Mouse (Mus musculus): ENCODE results near the gene Olfr548-ps1. TPM values are rescaled to one million over a fixed set of nuclear protein-coding genes. Genes with fewer than 3 reads are reported as not detected.

The Olfr548-ps1 gene
- polyA plus RNA-seq, 1 experiment from 2014 or later = not detected

- H3K4me1 ChIP-seq (replicated peaks; ENCODE audit: control insufficient read depth, insufficient read depth, low read length) = no peaks in the 10 kb centered on the region
- H3K27me3 ChIP-seq (ENCODE audit: control insufficient read depth, insufficient read depth, low read length) = 0 out of 2 replicates have a peak, but pooled peaks cover 4% of the 10 kb centered on the region
- DNase-seq (ENCODE audit: low spot score) (peak; percentile 95), ATAC-seq (ENCODE audit: low FRiP score) (peak; percentile 95)
- peak overlapping the region; percentile 48 for H3K4me3 ChIP-seq (ENCODE audit: low read depth, low read length)
- H3K27ac ChIP-seq (ENCODE audit: low read depth, low read length) = no peak overlapping the region
- peak overlapping the region; percentile 72 for H3K9ac ChIP-seq (ENCODE audit: low read depth, low read length)
- peak overlapping the region; percentile 95 for H3K4me2 ChIP-seq (replicated peaks; ENCODE audit: low read depth, low read length)
- no peaks in the 10 kb centered on the region for H3K9me3 ChIP-seq (ENCODE audit: control insufficient read depth, low read length)
- WGBS = 3% methylated on average over 54 of the region's 54 CpGs
- H3K36me3 ChIP-seq (ENCODE audit: control insufficient read depth, insufficient read depth, low read length) = no peaks in the 10 kb centered on the region
These were observed 27.8 kb upstream of the Olfr548-ps1 start for GRCm38 (mm10) chr7:102512814-102513435.

GRCm38 (mm10) chr7:102514144-102514543 lies 26.6 kb upstream of the Olfr548-ps1 start:
- Histone ChIP-seq H3K27me3 (ENCODE audit: control insufficient read depth, insufficient read depth, low read length) (0 out of 2 replicates have a peak, but pooled peaks cover 4% of the 10 kb centered on the region), H3K4me1 (replicated peaks; ENCODE audit: control insufficient read depth, insufficient read depth, low read length) (no peaks in the 10 kb centered on the region), H3K27ac (ENCODE audit: low read depth, low read length) (no peak overlapping the region), H3K4me2 (replicated peaks; ENCODE audit: low read depth, low read length) (no peak overlapping the region), H3K36me3 (ENCODE audit: control insufficient read depth, insufficient read depth, low read length) (no peaks in the 10 kb centered on the region), H3K9me3 (ENCODE audit: control insufficient read depth, low read length) (no peaks in the 10 kb centered on the region), H3K9ac (ENCODE audit: low read depth, low read length) (no peak overlapping the region), H3K4me3 (ENCODE audit: low read depth, low read length) (no peak overlapping the region)
- ATAC-seq (ENCODE audit: low FRiP score) (no peak), DNase-seq (ENCODE audit: low spot score) (no peak)
- 76% methylated on average over 4 of the region's 4 CpGs for WGBS

- ATAC-seq (ENCODE audit: low FRiP score) (no peak), DNase-seq (ENCODE audit: low spot score) (no peak)
- Histone ChIP-seq H3K36me3 (ENCODE audit: control insufficient read depth, insufficient read depth, low read length) (no peaks in the 10 kb centered on the region), H3K27ac (ENCODE audit: low read depth, low read length) (no peak overlapping the region), H3K9me3 (ENCODE audit: control insufficient read depth, low read length) (no peaks in the 10 kb centered on the region), H3K4me3 (ENCODE audit: low read depth, low read length) (no peak overlapping the region), H3K4me1 (replicated peaks; ENCODE audit: control insufficient read depth, insufficient read depth, low read length) (no peaks in the 10 kb centered on the region), H3K27me3 (ENCODE audit: control insufficient read depth, insufficient read depth, low read length) (0 out of 2 replicates have a peak, but pooled peaks cover 4% of the 10 kb centered on the region), H3K9ac (ENCODE audit: low read depth, low read length) (no peak overlapping the region), H3K4me2 (replicated peaks; ENCODE audit: low read depth, low read length) (no peak overlapping the region)
- WGBS = 83% methylated on average over 10 of the region's 10 CpGs
These were observed 24.2 kb upstream of the Olfr548-ps1 start for GRCm38 (mm10) chr7:102516261-102517050.

- 86% methylated on average over 2 of the region's 2 CpGs for WGBS
- ATAC-seq (ENCODE audit: low FRiP score) = no peak
- no peak for DNase-seq (ENCODE audit: low spot score)
- Histone ChIP-seq H3K9ac (ENCODE audit: low read depth, low read length) (no peak overlapping the region), H3K27ac (ENCODE audit: low read depth, low read length) (no peak overlapping the region), H3K4me2 (replicated peaks; ENCODE audit: low read depth, low read length) (no peak overlapping the region), H3K4me3 (ENCODE audit: low read depth, low read length) (no peak overlapping the region), H3K36me3 (ENCODE audit: control insufficient read depth, insufficient read depth, low read length) (no peaks in the 10 kb centered on the region), H3K4me1 (replicated peaks; ENCODE audit: control insufficient read depth, insufficient read depth, low read length) (no peaks in the 10 kb centered on the region), H3K9me3 (ENCODE audit: control insufficient read depth, low read length) (no peaks in the 10 kb centered on the region), H3K27me3 (ENCODE audit: control insufficient read depth, insufficient read depth, low read length) (0 out of 2 replicates have a peak, but pooled peaks cover 4% of the 10 kb centered on the region)
These were observed 23.7 kb upstream of the Olfr548-ps1 start for GRCm38 (mm10) chr7:102517051-102517335.

- Histone ChIP-seq H3K27ac (ENCODE audit: low read depth, low read length) (no peak overlapping the region), H3K27me3 (ENCODE audit: control insufficient read depth, insufficient read depth, low read length) (no peaks in the 10 kb centered on the region), H3K4me2 (replicated peaks; ENCODE audit: low read depth, low read length) (no peak overlapping the region), H3K4me3 (ENCODE audit: low read depth, low read length) (no peak overlapping the region), H3K4me1 (replicated peaks; ENCODE audit: control insufficient read depth, insufficient read depth, low read length) (no peaks in the 10 kb centered on the region), H3K36me3 (ENCODE audit: control insufficient read depth, insufficient read depth, low read length) (no peaks in the 10 kb centered on the region), H3K9me3 (ENCODE audit: control insufficient read depth, low read length) (no peaks in the 10 kb centered on the region), H3K9ac (ENCODE audit: low read depth, low read length) (no peak overlapping the region)
- WGBS = 95% methylated on average over 1 of the region's 1 CpGs
- DNase-seq (ENCODE audit: low spot score) (no peak), ATAC-seq (ENCODE audit: low FRiP score) (no peak)
These were observed 11.6 kb upstream of the Olfr548-ps1 start for GRCm38 (mm10) chr7:102529052-102529451.

- no peak within 1 kb of the TSS for H3K9ac ChIP-seq (ENCODE audit: low read depth, low read length)
- DNase-seq (ENCODE audit: low spot score) (no peak), ATAC-seq (ENCODE audit: low FRiP score) (no peak)
- H3K27ac ChIP-seq (ENCODE audit: low read depth, low read length) = no peak within 1 kb of the TSS
- no peak within 1 kb of the TSS for H3K4me2 ChIP-seq (replicated peaks; ENCODE audit: low read depth, low read length)
- H3K9me3 ChIP-seq (ENCODE audit: control insufficient read depth, low read length) = no peaks in the 10 kb centered on the region
- no peak within 1 kb of the TSS for H3K4me3 ChIP-seq (ENCODE audit: low read depth, low read length)
- 76% methylated on average over 1 of the region's 1 CpGs for WGBS
- H3K27me3 ChIP-seq (ENCODE audit: control insufficient read depth, insufficient read depth, low read length) = no peaks in the 10 kb centered on the region
- no peaks in the 10 kb centered on the region for H3K4me1 ChIP-seq (replicated peaks; ENCODE audit: control insufficient read depth, insufficient read depth, low read length)
- no peaks in the 10 kb centered on the region for H3K36me3 ChIP-seq (ENCODE audit: control insufficient read depth, insufficient read depth, low read length)
These were observed 6.2 kb upstream of the Olfr548-ps1 start, which contains the start of gene Olfr547 for GRCm38 (mm10) chr7:102534449-102534848. Gene Olfr547, plus strand, starts transcription at chr7:102534749.

DNA sequence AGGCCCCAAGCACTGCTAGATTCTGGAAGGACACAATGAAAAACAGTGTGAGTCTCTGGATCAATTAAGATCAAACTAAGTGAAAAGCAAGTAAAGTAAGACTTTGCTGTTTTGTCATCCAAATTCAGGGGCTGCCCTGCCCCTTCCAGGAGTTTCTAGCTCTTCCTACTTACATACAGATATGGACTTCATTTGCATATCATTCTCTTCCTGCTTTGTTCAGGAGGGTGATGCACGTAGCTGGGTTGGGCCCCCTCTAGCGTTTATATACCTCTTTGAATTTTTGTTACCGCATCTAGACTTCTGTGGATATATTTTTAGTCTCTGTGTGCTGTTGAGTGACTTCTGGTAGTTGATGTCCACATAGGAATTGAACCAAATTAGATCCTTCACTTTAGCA lies 555 bp downstream of the Olfr548-ps1 start:
- DNase-seq (ENCODE audit: low spot score) (no peak), ATAC-seq (ENCODE audit: low FRiP score) (no peak)
- H3K36me3 ChIP-seq (ENCODE audit: control insufficient read depth, insufficient read depth, low read length) = no peaks in the 10 kb centered on the region
- no peak overlapping the region for H3K4me2 ChIP-seq (replicated peaks; ENCODE audit: low read depth, low read length)
- H3K9me3 ChIP-seq (ENCODE audit: control insufficient read depth, low read length) = no peaks in the 10 kb centered on the region
- no peaks in the 10 kb centered on the region for H3K27me3 ChIP-seq (ENCODE audit: control insufficient read depth, insufficient read depth, low read length)
- 65% methylated on average over 3 of the region's 3 CpGs for whole genome bisulfite sequencing
- no peak overlapping the region for H3K4me3 ChIP-seq (ENCODE audit: low read depth, low read length)
- no peak overlapping the region for H3K27ac ChIP-seq (ENCODE audit: low read depth, low read length)
- H3K9ac ChIP-seq (ENCODE audit: low read depth, low read length) = no peak overlapping the region
- no peaks in the 10 kb centered on the region for H3K4me1 ChIP-seq (replicated peaks; ENCODE audit: control insufficient read depth, insufficient read depth, low read length)

DNA sequence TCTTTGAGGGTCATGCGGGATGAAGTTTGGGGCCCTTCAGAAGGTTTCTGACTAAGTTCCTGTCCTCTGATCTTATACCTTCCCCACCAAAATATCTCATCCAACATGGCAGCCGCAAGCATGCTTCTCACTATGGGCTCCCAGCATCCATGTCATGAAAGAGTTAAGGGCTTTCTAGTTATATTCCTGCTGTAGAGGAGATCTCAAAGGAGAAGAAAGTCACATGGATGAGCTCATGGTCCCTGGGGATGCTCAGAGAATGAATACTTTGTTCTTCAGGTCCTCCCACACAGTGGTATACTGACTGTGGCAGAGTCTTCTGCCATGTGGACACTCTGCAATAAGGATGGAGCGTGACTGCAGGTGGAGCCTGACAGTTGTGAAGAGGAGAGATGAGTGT lies 8.9 kb downstream of the Olfr548-ps1 start, which contains the start of gene Olfr549:
Olfr549 (plus strand) TSS at position 301 of the 400 bp plus-strand sequence.
- no peaks in the 10 kb centered on the region for H3K36me3 ChIP-seq (ENCODE audit: control insufficient read depth, insufficient read depth, low read length)
- no peak for DNase-seq (ENCODE audit: low spot score)
- no peak within 1 kb of the TSS for H3K4me3 ChIP-seq (ENCODE audit: low read depth, low read length)
- 89% methylated on average over 3 of the region's 3 CpGs for WGBS
- H3K27ac ChIP-seq (ENCODE audit: low read depth, low read length) = no peak within 1 kb of the TSS
- no peak within 1 kb of the TSS for H3K4me2 ChIP-seq (replicated peaks; ENCODE audit: low read depth, low read length)
- H3K9ac ChIP-seq (ENCODE audit: low read depth, low read length) = no peak within 1 kb of the TSS
- H3K27me3 ChIP-seq (ENCODE audit: control insufficient read depth, insufficient read depth, low read length) = no peaks in the 10 kb centered on the region
- H3K4me1 ChIP-seq (replicated peaks; ENCODE audit: control insufficient read depth, insufficient read depth, low read length) = no peaks in the 10 kb centered on the region
- no peak for ATAC-seq (ENCODE audit: low FRiP score)
- H3K9me3 ChIP-seq (ENCODE audit: control insufficient read depth, low read length) = no peaks in the 10 kb centered on the region

DNA sequence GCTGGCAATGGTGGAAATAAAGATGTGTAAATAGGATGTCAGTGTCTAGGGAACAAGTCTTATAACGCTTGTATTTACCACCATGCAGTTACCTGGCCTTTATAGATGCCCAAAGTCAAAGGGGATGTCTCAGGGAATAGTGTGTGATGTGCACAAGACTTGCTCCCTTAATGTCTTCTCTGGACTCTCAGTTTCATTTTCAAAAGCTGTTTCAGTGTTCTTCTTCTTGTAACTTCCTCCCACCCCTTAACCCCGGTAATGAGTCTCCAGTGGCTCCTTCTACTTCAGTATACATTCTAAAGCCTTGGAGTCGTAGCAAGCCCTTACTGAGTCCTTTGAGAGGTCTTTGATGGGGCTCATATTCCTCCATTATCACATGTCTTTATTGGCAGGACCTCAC lies 12.6 kb downstream of the Olfr548-ps1 start:
- H3K4me2 ChIP-seq (replicated peaks; ENCODE audit: low read depth, low read length) = no peak overlapping the region
- no peak overlapping the region for H3K4me3 ChIP-seq (ENCODE audit: low read depth, low read length)
- ATAC-seq (ENCODE audit: low FRiP score) = no peak
- no peak overlapping the region for H3K27ac ChIP-seq (ENCODE audit: low read depth, low read length)
- H3K4me1 ChIP-seq (replicated peaks; ENCODE audit: control insufficient read depth, insufficient read depth, low read length) = no peaks in the 10 kb centered on the region
- H3K9ac ChIP-seq (ENCODE audit: low read depth, low read length) = no peak overlapping the region
- no peaks in the 10 kb centered on the region for H3K9me3 ChIP-seq (ENCODE audit: control insufficient read depth, low read length)
- DNase-seq (ENCODE audit: low spot score) = no peak
- 77% methylated on average over 3 of the region's 3 CpGs for WGBS
- no peaks in the 10 kb centered on the region for H3K27me3 ChIP-seq (ENCODE audit: control insufficient read depth, insufficient read depth, low read length)
- H3K36me3 ChIP-seq (ENCODE audit: control insufficient read depth, insufficient read depth, low read length) = no peaks in the 10 kb centered on the region
